Mouse (Mus musculus) layer of hippocampus, postnatal 14 days (tissue): ENCODE measurements at regions not wholly inside any gene's neighbourhood (a gene's known extent, or its start where the extent isn't known, plus 50 kb on each side); places are given as distances from the start of the nearest gene placed in this dataset.
"Not testable (repeated sequence)": the region's sequence is repeated elsewhere in the genome, so short reads cannot be mapped to it uniquely, and the experiment has no call there.

Experiments used
- DNase-seq, 2 experiments: peaks; one replicate each; pipeline ENCODE4 v3.0.0; 2021 to 2022; ENCODE audit warnings: low spot score in 2 of 2, mixed read lengths in 1 of 2

GRCm38 (mm10) chr10:56891530-56891929, 514.4 kb downstream of the Gja1 start:
- DNase-seq, result not testable (repeated sequence)

GRCm38 (mm10) chr10:56892666-56893209, 515.6 kb downstream of the Gja1 start:
- DNase-seq, result no peak

GRCm38 (mm10) chr10:56893210-56893705, 516.1 kb downstream of the Gja1 start:
- peak in 1 of 2 experiments; percentile 83 for DNase-seq

- peak in 1 of 2 experiments; percentile 61 for DNase-seq
Measured at GRCm38 (mm10) chr10:56899640-56900274, 522.6 kb downstream of the Gja1 start.

- no peak for DNase-seq
Measured at GRCm38 (mm10) chr10:56900914-56901313, 523.8 kb downstream of the Gja1 start.

- DNase-seq, result no peak
Measured at GRCm38 (mm10) chr10:56912711-56913110, 535.6 kb downstream of the Gja1 start.

- DNase-seq, result no peak
Measured at GRCm38 (mm10) chr10:56914103-56914502, 537.0 kb downstream of the Gja1 start.

GRCm38 (mm10) chr10:56918412-56918811, 541.3 kb downstream of the Gja1 start:
- DNase-seq, result no peak

GRCm38 (mm10) chr10:56920711-56921672, 543.9 kb downstream of the Gja1 start:
- no peak for DNase-seq

GRCm38 (mm10) chr10:56935174-56935573, 551.0 kb upstream of the Hsf2 start:
- DNase-seq, result no peak

GRCm38 (mm10) chr10:56941972-56942371, 544.2 kb upstream of the Hsf2 start:
- no peak for DNase-seq

- DNase-seq, result no peak
Measured at GRCm38 (mm10) chr10:56944434-56945145, 541.6 kb upstream of the Hsf2 start.

GRCm38 (mm10) chr10:56956728-56957127, 529.5 kb upstream of the Hsf2 start:
- no peak for DNase-seq

- DNase-seq, result no peak
Measured at GRCm38 (mm10) chr10:56962096-56962807, 523.9 kb upstream of the Hsf2 start.

- DNase-seq, result no peak
Measured at GRCm38 (mm10) chr10:56963215-56963614, 523.0 kb upstream of the Hsf2 start.

GRCm38 (mm10) chr10:56968913-56969312, 517.3 kb upstream of the Hsf2 start:
- DNase-seq, result peak in 1 of 2 experiments; percentile 79

- DNase-seq, result no peak
Measured at GRCm38 (mm10) chr10:56974812-56975211, 511.4 kb upstream of the Hsf2 start.

- no peak for DNase-seq
Measured at GRCm38 (mm10) chr10:56979601-56980000, 506.6 kb upstream of the Hsf2 start.

GRCm38 (mm10) chr10:56980821-56981220, 505.4 kb upstream of the Hsf2 start:
- DNase-seq, result no peak

GRCm38 (mm10) chr10:56982526-56983190, 503.5 kb upstream of the Hsf2 start:
- peak in 1 of 2 experiments; percentile 54 for DNase-seq
